8 mouse cellular contexts compared by ENCODE assay signal in genomic region chr1:21962083-21962471, GRCm38 (mm10). TPM values are rescaled to one million over a fixed set of nuclear protein-coding genes. Genes with fewer than 3 reads are reported as not detected.
DNase-seq lines count a peak whose midpoint lies in the region; ATAC-seq lines count a peak whose summit lies in the region.

No protein-coding gene starts in this region.

- H3K9ac ChIP-seq in heart, embryonic 14.5 days (ENCODE audit: low read length), result peak overlapping the region; percentile 84

- peak; percentile 3 for DNase-seq in kidney, adult 18-20 months
- DNase-seq in kidney, adult 9 months, result no peak
- peak; percentile 39 for DNase-seq in embryo, embryonic 10 days (ENCODE audit: low spot score)
- peak; percentile 24 to 38 for DNase-seq in left cerebral cortex, adult 8-10 months (ENCODE audit: low spot score in 2 of 2)
- DNase-seq in lung, postnatal 4 days, result peak; percentile 19 to 38
- DNase-seq in right cerebral cortex, postnatal 4 days, result peak; percentile 42

- peaks cover 7 to 28% of the 10 kb centered on the region in 2 experiments for H3K4me1 ChIP-seq in heart, embryonic 14.5 days (ENCODE audit: control insufficient read depth in 2 of 2, insufficient read depth in 2 of 2, low read length in 2 of 2)

- peak overlapping the region; percentile 75 to 89 for H3K4me3 ChIP-seq in heart, embryonic 14.5 days (ENCODE audit: control insufficient read depth in 1 of 2, insufficient read depth in 1 of 2, low read depth in 1 of 2, low read length in 2 of 2)

- H3K4me2 ChIP-seq in heart, embryonic 14.5 days (ENCODE audit: low read length), result peak overlapping the region; percentile 92

- H3K27me3 ChIP-seq in heart, embryonic 14.5 days (ENCODE audit: control insufficient read depth, insufficient read depth, low read length), result no peaks in the 10 kb centered on the region

- peak overlapping the region in 1 of 2 experiments; percentile 88; a peak in 2 of 4 replicates for H3K27ac ChIP-seq in heart, embryonic 14.5 days (replicated peaks in 1 of 2; ENCODE audit: control insufficient read depth in 1 of 2, insufficient read depth in 1 of 2, low read depth in 2 of 2, low read length in 2 of 2)

- under 1% methylated on average over 19 of the region's 19 CpGs for WGBS in heart, embryonic 14.5 days

- ATAC-seq in heart, embryonic 14.5 days (ENCODE audit: insufficient number of reproducible peaks, insufficient read depth, low FRiP score, low read depth), result no peak
- ATAC-seq in granulocyte monocyte progenitor cell, adult 5-6 weeks (replicated peaks; ENCODE audit: poor library complexity, severe bottlenecking), result no peak

- no peaks in the 10 kb centered on the region for H3K9me3 ChIP-seq in heart, embryonic 14.5 days (ENCODE audit: control insufficient read depth, low read length)

- no peaks in the 10 kb centered on the region for H3K36me3 ChIP-seq in heart, embryonic 14.5 days (ENCODE audit: control insufficient read depth, insufficient read depth, low read length)

RNA-seq across cellular contexts. Expression of gene Kcnq5, which starts 0.3 kb away (rescaled TPM):
- polyA plus RNA-seq in heart, embryonic 14.5 days (2014; fragmentation: Nextera tagmentation; extraction: Ambion mirVana), result 4.4 TPM in 2 replicates
- 10 to 100 TPM; 67.6 to 86.7 (median 78.4) TPM for total RNA-seq in left cerebral cortex, adult 8-10 months (2022)
- total RNA-seq in granulocyte monocyte progenitor cell, adult 5-6 weeks (2014; fragmentation: Nextera tagmentation), result 5.3 and 5.7 TPM in 2 replicates
- 4.2 and 4.7 TPM in 2 replicates for total RNA-seq in granulocyte monocyte progenitor cell, adult 5-6 weeks (2017)

Comparison
In these comparisons a context has a peak if more than half of its experiments do, and no peak if none do; other contexts are left out.
1. RNA of gene Kcnq5, which starts 0.3 kb away (total RNA-seq): 67.6 to 86.7 TPM in left cerebral cortex, adult 8-10 months; 4.2 to 5.7 TPM in granulocyte monocyte progenitor cell, adult 5-6 weeks; every median in the first group is over 10 times any median in the second.